Mouse (Mus musculus): ENCODE measurements at regions not wholly inside any gene's neighbourhood (a gene's known extent, or its start where the extent isn't known, plus 50 kb on each side); places are given as distances from the start of the nearest gene placed in this dataset.

DNA sequence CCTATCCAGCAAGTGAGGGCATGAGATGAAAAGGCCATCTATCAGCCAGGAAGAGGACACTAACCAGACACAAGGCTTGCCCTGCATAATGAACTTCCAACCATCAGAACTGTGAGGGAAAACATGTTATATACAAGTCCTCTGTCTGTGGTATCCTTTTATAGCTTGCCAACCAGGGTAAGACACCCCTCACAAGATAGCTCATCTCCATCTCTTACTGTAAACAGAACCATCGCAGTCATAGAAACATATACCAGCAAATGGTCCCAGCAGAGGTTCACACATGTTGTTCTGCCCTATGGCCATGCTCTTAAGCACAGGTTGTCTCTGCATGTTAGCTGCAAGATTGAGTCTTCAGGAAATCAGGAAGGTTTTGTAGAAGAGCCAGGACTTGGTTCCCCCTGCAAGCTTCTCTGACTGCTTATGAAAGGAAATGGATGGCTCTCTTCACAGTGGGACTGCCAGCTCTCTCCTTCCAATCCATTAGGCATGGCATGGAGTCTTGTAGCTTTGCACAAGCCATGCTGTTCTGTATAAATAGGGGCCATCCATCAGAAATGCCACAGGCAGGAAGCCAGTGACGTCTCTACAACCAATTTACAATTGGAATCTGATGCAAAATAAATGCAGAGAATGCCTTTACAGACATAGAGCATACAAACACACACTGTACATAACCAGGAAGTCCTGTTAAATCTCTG lies 1514.0 kb upstream of the Lrrc6 start:
- TF ChIP-seq USF1 (IDR thresholded peaks at IDR 0.05; ENCODE audit: low read depth) (no peak), MYOG (IDR thresholded peaks at IDR 0.05; ENCODE audit: control insufficient read depth, extremely low read depth, insufficient read length) (no peak), MAX (IDR thresholded peaks at IDR 0.05) (no peak), FOSL1 (IDR thresholded peaks at IDR 0.05; ENCODE audit: insufficient read depth, low read length, poor library complexity, severe bottlenecking) (no peak), MYOD1 (IDR thresholded peaks at IDR 0.05; ENCODE audit: control insufficient read depth, insufficient read length, low read depth) (no peak), CEBPB (IDR thresholded peaks at IDR 0.05; ENCODE audit: low read depth) (no peak), CTCF (IDR thresholded peaks at IDR 0.05; ENCODE audit: control insufficient read depth, insufficient read depth, insufficient read length) (no peak)
- Histone ChIP-seq H3K79me2 (ENCODE audit: control insufficient read depth, insufficient read depth) (no peaks in the 10 kb centered on the region), H3K4me3 (ENCODE audit: insufficient read depth, poor library complexity, severe bottlenecking) (no peak overlapping the region), H3ac (ENCODE audit: control insufficient read depth, insufficient read length, low read depth) (no peak overlapping the region), H3K36me3 (ENCODE audit: control insufficient read depth, insufficient read depth) (no peaks in the 10 kb centered on the region), H3K79me3 (ENCODE audit: low read depth) (no peaks in the 10 kb centered on the region), H3K27me3 (ENCODE audit: control insufficient read depth, insufficient read depth, insufficient read length) (no peaks in the 10 kb centered on the region)

DNA sequence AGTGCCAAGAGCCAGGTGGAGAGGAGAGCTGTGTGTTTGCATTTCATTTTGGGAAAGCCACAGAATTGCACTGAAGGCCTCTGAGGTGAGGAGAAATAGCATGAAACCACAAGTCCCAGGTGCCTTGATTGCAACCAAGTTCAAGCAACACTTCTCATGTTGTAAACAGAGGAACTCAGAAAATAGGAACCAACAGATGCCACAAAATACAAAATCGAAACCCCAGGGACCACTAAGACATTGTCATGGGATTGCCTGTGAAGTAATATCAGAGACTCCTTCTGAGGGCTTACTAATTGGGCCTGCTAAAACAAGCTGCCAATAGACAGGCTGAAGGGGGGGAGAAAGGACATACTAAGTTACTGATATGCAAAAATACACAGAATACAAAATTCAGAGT lies 1510.5 kb upstream of the Lrrc6 start:
- Histone ChIP-seq H3K79me2 (ENCODE audit: control insufficient read depth, insufficient read depth) (no peaks in the 10 kb centered on the region), H3K4me3 (ENCODE audit: insufficient read depth, poor library complexity, severe bottlenecking) (no peak overlapping the region), H3K36me3 (ENCODE audit: control insufficient read depth, insufficient read depth) (no peaks in the 10 kb centered on the region), H3ac (ENCODE audit: control insufficient read depth, insufficient read length, low read depth) (no peak overlapping the region), H3K27me3 (ENCODE audit: control insufficient read depth, insufficient read depth, insufficient read length) (no peaks in the 10 kb centered on the region), H3K79me3 (ENCODE audit: low read depth) (no peaks in the 10 kb centered on the region)
- no peak for TF ChIP-seq MYOG (IDR thresholded peaks at IDR 0.05; ENCODE audit: control insufficient read depth, extremely low read depth, insufficient read length)
- no peak for TF ChIP-seq FOSL1 (IDR thresholded peaks at IDR 0.05; ENCODE audit: insufficient read depth, low read length, poor library complexity, severe bottlenecking)
- no peak for TF ChIP-seq MAX (IDR thresholded peaks at IDR 0.05)
- no peak for TF ChIP-seq MYOD1 (IDR thresholded peaks at IDR 0.05; ENCODE audit: control insufficient read depth, insufficient read length, low read depth)
- no peak for TF ChIP-seq CTCF (IDR thresholded peaks at IDR 0.05; ENCODE audit: control insufficient read depth, insufficient read depth, insufficient read length)
- TF ChIP-seq USF1 (IDR thresholded peaks at IDR 0.05; ENCODE audit: low read depth) = no peak
- TF ChIP-seq CEBPB (IDR thresholded peaks at IDR 0.05; ENCODE audit: low read depth) = no peak

DNA sequence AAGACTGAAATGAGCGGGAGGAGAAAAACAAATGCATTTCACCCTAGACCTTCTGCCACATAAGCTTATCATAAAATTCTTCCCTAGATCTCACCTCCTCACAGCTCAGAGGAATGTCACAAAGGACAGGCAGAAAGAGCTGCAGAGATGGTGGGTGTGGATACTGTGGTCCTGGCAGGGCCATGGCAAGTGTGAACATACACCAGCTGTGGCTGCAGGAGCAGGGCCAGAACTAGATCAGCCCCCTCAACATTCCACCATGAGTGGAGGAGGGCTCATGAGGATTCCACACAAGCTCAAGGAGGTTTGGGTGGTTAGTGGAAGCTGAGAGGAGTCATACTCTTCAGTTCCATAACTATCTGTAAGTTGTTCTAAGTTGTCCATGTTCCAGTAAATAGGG lies 1509.5 kb upstream of the Lrrc6 start:
- Histone ChIP-seq H3ac (ENCODE audit: control insufficient read depth, insufficient read length, low read depth) (no peak overlapping the region), H3K79me2 (ENCODE audit: control insufficient read depth, insufficient read depth) (no peaks in the 10 kb centered on the region), H3K79me3 (ENCODE audit: low read depth) (no peaks in the 10 kb centered on the region), H3K27me3 (ENCODE audit: control insufficient read depth, insufficient read depth, insufficient read length) (no peaks in the 10 kb centered on the region), H3K36me3 (ENCODE audit: control insufficient read depth, insufficient read depth) (no peaks in the 10 kb centered on the region), H3K4me3 (ENCODE audit: insufficient read depth, poor library complexity, severe bottlenecking) (no peak overlapping the region)
- TF ChIP-seq CTCF (IDR thresholded peaks at IDR 0.05; ENCODE audit: control insufficient read depth, insufficient read depth, insufficient read length) (no peak), MYOG (IDR thresholded peaks at IDR 0.05; ENCODE audit: control insufficient read depth, extremely low read depth, insufficient read length) (no peak), MYOD1 (IDR thresholded peaks at IDR 0.05; ENCODE audit: control insufficient read depth, insufficient read length, low read depth) (no peak)

DNA sequence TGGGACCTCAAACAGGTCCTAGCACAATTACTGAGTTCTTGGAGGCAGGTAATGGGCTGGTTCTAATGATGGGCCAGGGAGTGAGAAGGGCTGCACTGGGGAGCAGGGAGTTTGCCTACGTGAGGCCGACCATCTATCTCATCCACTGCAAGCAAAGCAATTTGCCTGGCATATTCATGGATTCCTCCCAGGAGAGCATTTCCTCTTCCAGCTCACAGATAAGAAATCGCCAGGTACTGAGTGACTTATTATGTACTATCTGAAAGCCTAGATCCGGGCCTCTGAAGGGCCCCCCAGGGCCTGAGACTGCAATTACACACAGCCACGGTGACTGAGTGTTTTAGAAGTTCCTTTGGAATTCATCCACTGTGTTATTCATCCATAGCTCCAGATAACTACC lies 1504.1 kb upstream of the Lrrc6 start:
- TF ChIP-seq FOSL1 (IDR thresholded peaks at IDR 0.05; ENCODE audit: insufficient read depth, low read length, poor library complexity, severe bottlenecking) (no peak), CEBPB (IDR thresholded peaks at IDR 0.05; ENCODE audit: low read depth) (no peak), MAX (IDR thresholded peaks at IDR 0.05) (no peak), MYOD1 (IDR thresholded peaks at IDR 0.05; ENCODE audit: control insufficient read depth, insufficient read length, low read depth) (no peak), MYOG (IDR thresholded peaks at IDR 0.05; ENCODE audit: control insufficient read depth, extremely low read depth, insufficient read length) (no peak), USF1 (IDR thresholded peaks at IDR 0.05; ENCODE audit: low read depth) (no peak), CTCF (IDR thresholded peaks at IDR 0.05; ENCODE audit: control insufficient read depth, insufficient read depth, insufficient read length) (no peak)
- no peaks in the 10 kb centered on the region for H3K36me3 ChIP-seq (ENCODE audit: control insufficient read depth, insufficient read depth)
- H3K79me2 ChIP-seq (ENCODE audit: control insufficient read depth, insufficient read depth) = no peaks in the 10 kb centered on the region

DNA sequence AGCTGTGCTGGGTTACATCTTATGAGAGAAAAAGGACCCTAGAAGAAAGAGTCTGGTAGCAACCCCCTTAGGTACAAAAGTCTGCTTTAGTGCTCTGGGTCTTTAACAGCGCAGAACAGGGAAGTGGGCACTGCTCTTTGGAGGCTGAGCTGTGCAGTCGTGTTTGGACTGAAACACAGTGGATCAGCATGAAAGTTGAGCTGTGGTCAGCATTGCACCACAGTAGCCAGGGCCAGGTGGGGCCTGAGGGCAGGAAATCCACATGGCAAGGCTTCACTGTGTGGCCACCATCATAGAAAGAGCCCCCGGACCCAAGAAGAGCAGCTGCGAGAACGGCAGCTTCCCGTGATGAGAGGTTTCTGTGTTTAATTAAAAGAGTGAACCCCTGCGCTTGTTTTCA lies 1495.8 kb upstream of the Lrrc6 start:
- H3K79me2 ChIP-seq (ENCODE audit: control insufficient read depth, insufficient read depth) = no peaks in the 10 kb centered on the region
- TF ChIP-seq MYOD1 (IDR thresholded peaks at IDR 0.05; ENCODE audit: control insufficient read depth, insufficient read length, low read depth) = no peak
- TF ChIP-seq CEBPB (IDR thresholded peaks at IDR 0.05; ENCODE audit: low read depth) = no peak
- TF ChIP-seq MYOG (IDR thresholded peaks at IDR 0.05; ENCODE audit: control insufficient read depth, extremely low read depth, insufficient read length) = no peak
- no peak for TF ChIP-seq CTCF (IDR thresholded peaks at IDR 0.05; ENCODE audit: control insufficient read depth, insufficient read depth, insufficient read length)
- no peak for TF ChIP-seq MAX (IDR thresholded peaks at IDR 0.05)
- no peak for TF ChIP-seq USF1 (IDR thresholded peaks at IDR 0.05; ENCODE audit: low read depth)
- TF ChIP-seq FOSL1 (IDR thresholded peaks at IDR 0.05; ENCODE audit: insufficient read depth, low read length, poor library complexity, severe bottlenecking) = no peak
- H3K27me3 ChIP-seq (ENCODE audit: control insufficient read depth, insufficient read depth, insufficient read length) = no peaks in the 10 kb centered on the region
- H3K79me3 ChIP-seq (ENCODE audit: low read depth) = no peaks in the 10 kb centered on the region
- no peak overlapping the region for H3ac ChIP-seq (ENCODE audit: control insufficient read depth, insufficient read length, low read depth)
- no peak overlapping the region for H3K4me3 ChIP-seq (ENCODE audit: insufficient read depth, poor library complexity, severe bottlenecking)
- no peaks in the 10 kb centered on the region for H3K36me3 ChIP-seq (ENCODE audit: control insufficient read depth, insufficient read depth)

More for the DNA sequence above, 1504.1 kb upstream of the Lrrc6 start:
- Histone ChIP-seq H3K27me3 (ENCODE audit: control insufficient read depth, insufficient read depth, insufficient read length) (no peaks in the 10 kb centered on the region), H3ac (ENCODE audit: control insufficient read depth, insufficient read length, low read depth) (no peak overlapping the region), H3K4me3 (ENCODE audit: insufficient read depth, poor library complexity, severe bottlenecking) (no peak overlapping the region), H3K79me3 (ENCODE audit: low read depth) (no peaks in the 10 kb centered on the region)
